Mouse (Mus musculus) ES-Bruce4 (cell line): ENCODE measurements at regions not wholly inside any gene's neighbourhood (a gene's known extent, or its start where the extent isn't known, plus 50 kb on each side); places are given as distances from the start of the nearest gene placed in this dataset.

Experiments
- H3K27ac ChIP-seq: 2 replicates; pipeline ENCODE4 v1.5.1; 2012; ENCODE audit warnings: low read length, inconsistent platforms; ENCODE audit not compliant: insufficient read depth
- H3K27me3 ChIP-seq: 2 replicates; pipeline ENCODE4 v1.6.1; 2012; ENCODE audit warnings: mild to moderate bottlenecking, low read length, inconsistent platforms; ENCODE audit not compliant: control insufficient read depth, poor library complexity, insufficient read depth, severe bottlenecking
- H3K36me3 ChIP-seq: 2 replicates; pipeline ENCODE4 v1.6.1; 2012; ENCODE audit warnings: inconsistent platforms, mild to moderate bottlenecking, low read length, moderate library complexity; ENCODE audit not compliant: control insufficient read depth, poor library complexity, insufficient read depth, severe bottlenecking
- H3K4me1 ChIP-seq: one replicate; pipeline ENCODE4 v1.8.1; 2011; ENCODE audit warnings: low read length; ENCODE audit not compliant: control insufficient read depth, insufficient read depth
- H3K4me3 ChIP-seq: 2 replicates; pipeline ENCODE4 v1.5.1; 2011; ENCODE audit warnings: low read depth, mild to moderate bottlenecking, low read length
- H3K9ac ChIP-seq: 2 replicates; pipeline ENCODE4 v1.6.1; 2012; ENCODE audit warnings: low read depth, mild to moderate bottlenecking, inconsistent platforms; ENCODE audit not compliant: poor library complexity, severe bottlenecking
- H3K9me3 ChIP-seq: replicated peaks from 2 replicates; pipeline ENCODE4 v1.6.1; 2012; ENCODE audit warnings: mild to moderate bottlenecking, low read length, inconsistent platforms; ENCODE audit not compliant: control insufficient read depth, poor library complexity, insufficient read depth, severe bottlenecking
- CTCF ChIP-seq: IDR thresholded peaks from one replicate; pipeline ENCODE4 v1.8.1; 2011; ENCODE audit warnings: low read depth, low read length
- EP300 ChIP-seq: IDR thresholded peaks from 2 replicates; pipeline ENCODE4 v1.6.1; 2011; ENCODE audit warnings: low read depth, low read length; ENCODE audit not compliant: insufficient read depth
- POLR2A ChIP-seq: IDR thresholded peaks from one replicate; pipeline ENCODE4 v1.8.1; 2011; ENCODE audit warnings: low read length; ENCODE audit not compliant: insufficient read depth

DNA sequence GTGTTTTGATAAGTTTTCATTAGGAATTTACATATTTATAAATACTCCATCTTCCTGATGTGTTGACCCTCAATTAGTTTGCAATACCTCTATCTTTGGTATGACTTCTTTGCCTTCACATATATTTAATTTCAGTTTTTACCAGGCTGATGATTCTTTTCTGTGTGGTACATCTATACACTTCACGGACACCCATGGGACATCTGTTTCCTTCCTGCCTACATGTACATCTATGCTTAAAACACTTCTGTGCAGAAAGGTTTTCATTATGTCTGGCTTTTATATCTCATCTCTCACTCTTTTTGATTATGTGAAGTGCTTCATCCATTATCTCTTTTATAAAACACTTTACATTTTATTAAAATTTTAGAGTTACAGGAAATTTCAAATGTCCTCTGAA is 66.8 kb upstream of the Adra1b start:
- Histone ChIP-seq H3K4me1 (no peaks in the 10 kb centered on the region), H3K27ac (no peak overlapping the region), H3K9me3 (no peaks in the 10 kb centered on the region), H3K27me3 (no peaks in the 10 kb centered on the region), H3K9ac (no peak overlapping the region), H3K4me3 (no peak overlapping the region), H3K36me3 (no peaks in the 10 kb centered on the region)
- no peak for TF ChIP-seq EP300
- no peak for TF ChIP-seq POLR2A
- no peak for TF ChIP-seq CTCF

DNA sequence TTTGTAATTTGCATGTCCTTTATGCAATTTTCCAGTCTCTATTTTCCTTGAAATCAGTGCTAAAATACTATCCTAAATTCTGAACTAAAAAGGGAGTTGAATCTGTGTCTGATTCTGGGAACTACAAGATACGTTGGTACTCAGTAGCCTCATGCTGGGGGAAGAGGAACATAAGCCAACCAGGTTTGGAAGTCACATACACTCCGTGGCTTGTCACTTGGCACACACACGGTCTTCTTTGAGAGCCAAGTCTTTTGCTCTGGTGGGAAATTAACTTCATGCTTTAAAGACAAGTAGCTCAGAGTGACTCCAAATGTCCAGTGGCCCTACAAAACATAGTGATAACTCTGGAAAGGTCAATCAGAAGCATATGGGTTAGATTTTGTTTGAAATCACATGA is 70.9 kb upstream of the Adra1b start:
- Histone ChIP-seq H3K9ac (no peak overlapping the region), H3K27ac (no peak overlapping the region), H3K27me3 (no peaks in the 10 kb centered on the region), H3K4me3 (no peak overlapping the region), H3K9me3 (no peaks in the 10 kb centered on the region), H3K4me1 (no peaks in the 10 kb centered on the region), H3K36me3 (no peaks in the 10 kb centered on the region)
- TF ChIP-seq EP300, result no peak
- no peak for TF ChIP-seq POLR2A
- no peak for TF ChIP-seq CTCF

DNA sequence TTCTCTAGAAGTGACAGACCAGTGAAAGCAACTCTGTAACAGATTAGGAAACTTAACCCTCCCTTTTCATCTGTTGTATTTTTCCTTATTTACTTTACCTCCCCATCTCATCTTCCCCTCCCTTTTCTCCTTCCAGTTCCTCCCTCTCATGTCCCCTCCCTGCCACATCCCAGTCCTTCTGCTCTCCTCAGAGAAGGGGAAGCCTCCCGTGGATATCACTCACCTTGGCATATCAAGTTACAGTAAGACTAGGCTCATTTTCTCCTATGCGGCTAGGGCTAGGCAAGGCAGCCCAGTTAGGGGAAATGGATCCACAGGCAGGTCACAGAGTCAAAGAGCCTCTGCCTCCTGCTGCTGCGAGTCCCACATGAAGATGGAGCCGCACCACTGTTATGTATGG is 75.0 kb upstream of the Adra1b start:
- H3K4me1 ChIP-seq, result no peaks in the 10 kb centered on the region
- H3K4me3 ChIP-seq, result no peak overlapping the region
- H3K36me3 ChIP-seq, result no peaks in the 10 kb centered on the region
- no peaks in the 10 kb centered on the region for H3K27me3 ChIP-seq
- no peak for TF ChIP-seq POLR2A
- TF ChIP-seq CTCF, result no peak
- TF ChIP-seq EP300, result no peak
- H3K27ac ChIP-seq, result no peak overlapping the region
- H3K9me3 ChIP-seq, result no peaks in the 10 kb centered on the region
- H3K9ac ChIP-seq, result no peak overlapping the region

DNA sequence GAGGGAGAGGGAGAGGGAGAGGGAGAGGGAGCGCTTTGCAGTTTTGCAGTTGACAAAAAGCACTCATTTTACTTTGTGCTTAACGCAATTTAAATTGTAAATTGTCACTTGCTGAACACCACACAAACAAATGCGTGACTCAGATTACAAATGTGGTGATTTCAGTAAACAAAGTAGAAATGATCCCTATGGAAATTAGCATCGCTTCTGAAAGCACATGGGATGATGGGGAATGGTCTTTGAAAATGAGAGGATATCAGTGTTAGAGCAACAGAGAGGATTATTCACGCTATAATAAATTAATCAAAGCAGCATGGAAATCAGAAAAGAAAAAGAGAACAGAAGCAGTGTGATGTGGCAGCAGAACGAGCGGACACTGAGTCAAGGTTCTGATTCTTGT is 78.4 kb upstream of the Adra1b start:
- no peak for TF ChIP-seq POLR2A
- no peak for TF ChIP-seq EP300
- TF ChIP-seq CTCF, result no peak
- no peaks in the 10 kb centered on the region for H3K27me3 ChIP-seq
- H3K27ac ChIP-seq, result no peak overlapping the region
- H3K4me1 ChIP-seq, result no peaks in the 10 kb centered on the region
- H3K4me3 ChIP-seq, result no peak overlapping the region
- H3K36me3 ChIP-seq, result no peaks in the 10 kb centered on the region
- H3K9me3 ChIP-seq, result no peaks in the 10 kb centered on the region
- no peak overlapping the region for H3K9ac ChIP-seq

DNA sequence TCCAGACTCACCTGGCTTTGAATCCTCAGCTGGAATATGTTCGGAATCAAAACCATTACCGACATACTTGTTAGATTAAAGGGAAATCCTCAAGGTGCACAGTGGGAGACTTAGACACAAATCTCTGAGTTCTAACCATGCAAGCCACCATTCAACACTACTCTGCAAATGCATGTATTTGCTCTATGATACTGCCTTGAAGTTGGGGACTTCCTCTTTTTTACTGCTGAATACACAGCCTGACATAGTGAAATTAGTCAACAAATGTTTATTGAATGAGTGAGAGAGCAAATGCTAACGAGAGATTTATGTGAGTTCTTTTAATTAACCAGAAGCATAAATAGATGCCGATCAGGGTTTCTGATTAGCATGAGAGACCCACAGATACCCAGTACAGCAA is 79.4 kb upstream of the Adra1b start:
- Histone ChIP-seq H3K4me3 (no peak overlapping the region), H3K27me3 (no peaks in the 10 kb centered on the region)
- TF ChIP-seq POLR2A (no peak), EP300 (no peak), CTCF (no peak)

DNA sequence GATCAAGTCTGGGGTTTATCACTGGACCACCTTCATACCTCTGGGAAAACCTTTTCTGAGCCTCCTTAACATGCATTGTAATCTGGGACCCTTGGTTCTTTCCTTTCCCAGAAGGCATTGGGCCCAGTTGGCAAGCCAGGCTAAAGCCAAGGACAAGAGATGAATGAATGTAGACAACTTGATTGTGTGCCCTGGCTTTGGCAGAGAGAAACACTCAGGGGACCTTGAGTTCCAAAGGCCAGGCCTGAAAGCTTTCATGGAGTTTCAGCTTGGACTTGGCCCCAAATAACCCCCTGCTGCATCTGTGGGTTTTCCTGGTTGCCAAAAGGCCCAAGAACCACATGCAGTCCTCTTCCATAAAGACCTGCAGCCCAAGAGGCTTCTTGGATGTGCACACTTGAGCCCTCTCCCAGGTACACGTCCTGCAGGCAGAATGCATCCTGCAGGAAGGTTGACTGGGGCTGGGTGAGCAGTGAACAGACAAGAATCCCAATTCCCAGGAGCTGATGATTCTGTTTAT is 89.0 kb upstream of the Adra1b start:
- Histone ChIP-seq H3K27me3 (no peaks in the 10 kb centered on the region), H3K4me3 (no peak overlapping the region), H3K27ac (no peak overlapping the region), H3K4me1 (no peaks in the 10 kb centered on the region), H3K36me3 (no peaks in the 10 kb centered on the region), H3K9ac (no peak overlapping the region), H3K9me3 (no peaks in the 10 kb centered on the region; the same call in 1 of the 2 replicates)
- TF ChIP-seq EP300 (no peak), POLR2A (no peak), CTCF (no peak)

More for the DNA sequence above, 79.4 kb upstream of the Adra1b start:
- no peaks in the 10 kb centered on the region for H3K4me1 ChIP-seq
- H3K9ac ChIP-seq, result no peak overlapping the region
- H3K9me3 ChIP-seq, result no peaks in the 10 kb centered on the region; the same call in 1 of the 2 replicates
- H3K36me3 ChIP-seq, result no peaks in the 10 kb centered on the region
- H3K27ac ChIP-seq, result no peak overlapping the region
